Mouse (Mus musculus) ES-Bruce4 (cell line): ENCODE data around the gene Myb. TPM values are rescaled to one million over a fixed set of nuclear protein-coding genes. Genes with fewer than 3 reads are reported as not detected.

Experiments used
- H3K27ac ChIP-seq: 2 replicates; pipeline ENCODE4 v1.5.1; 2012; ENCODE audit warnings: low read length, inconsistent platforms; ENCODE audit not compliant: insufficient read depth
- H3K27me3 ChIP-seq: 2 replicates; pipeline ENCODE4 v1.6.1; 2012; ENCODE audit warnings: mild to moderate bottlenecking, low read length, inconsistent platforms; ENCODE audit not compliant: control insufficient read depth, poor library complexity, insufficient read depth, severe bottlenecking
- H3K36me3 ChIP-seq: 2 replicates; pipeline ENCODE4 v1.6.1; 2012; ENCODE audit warnings: inconsistent platforms, mild to moderate bottlenecking, low read length, moderate library complexity; ENCODE audit not compliant: control insufficient read depth, poor library complexity, insufficient read depth, severe bottlenecking
- H3K4me1 ChIP-seq: one replicate; pipeline ENCODE4 v1.8.1; 2011; ENCODE audit warnings: low read length; ENCODE audit not compliant: control insufficient read depth, insufficient read depth
- H3K4me3 ChIP-seq: 2 replicates; pipeline ENCODE4 v1.5.1; 2011; ENCODE audit warnings: low read depth, mild to moderate bottlenecking, low read length
- H3K9ac ChIP-seq: 2 replicates; pipeline ENCODE4 v1.6.1; 2012; ENCODE audit warnings: low read depth, mild to moderate bottlenecking, inconsistent platforms; ENCODE audit not compliant: poor library complexity, severe bottlenecking
- H3K9me3 ChIP-seq: replicated peaks from 2 replicates; pipeline ENCODE4 v1.6.1; 2012; ENCODE audit warnings: mild to moderate bottlenecking, low read length, inconsistent platforms; ENCODE audit not compliant: control insufficient read depth, poor library complexity, insufficient read depth, severe bottlenecking
- CTCF ChIP-seq: IDR thresholded peaks from one replicate; pipeline ENCODE4 v1.8.1; 2011; ENCODE audit warnings: low read depth, low read length
- EP300 ChIP-seq: IDR thresholded peaks from 2 replicates; pipeline ENCODE4 v1.6.1; 2011; ENCODE audit warnings: low read depth, low read length; ENCODE audit not compliant: insufficient read depth
- POLR2A ChIP-seq: IDR thresholded peaks from one replicate; pipeline ENCODE4 v1.8.1; 2011; ENCODE audit warnings: low read length; ENCODE audit not compliant: insufficient read depth
- polyA plus RNA-seq: library from polyadenylated mRNA; stranded (reverse); fragments of >200 nt; gene quantifications from 2 replicates; pipeline ENCODE4 v1.2.4, GENCODE M21; 2011; ENCODE audit warnings: low read depth; ENCODE audit not compliant: missing spikeins, insufficient read depth, insufficient read length

The Myb gene
- polyA plus RNA-seq, 1 experiment: 11.3 TPM

GRCm38 (mm10) chr10:21108796-21109195, 52.0 kb downstream of the Myb start:
- TF ChIP-seq EP300 (no peak), CTCF (no peak), POLR2A (no peak)
- Histone ChIP-seq H3K27me3 (no peaks in the 10 kb centered on the region), H3K27ac (no peak overlapping the region), H3K9ac (no peak overlapping the region), H3K4me3 (no peak overlapping the region), H3K4me1 (peaks cover 2% of the 10 kb centered on the region), H3K36me3 (no peaks in the 10 kb centered on the region), H3K9me3 (peaks cover 10% of the 10 kb centered on the region)

DNA sequence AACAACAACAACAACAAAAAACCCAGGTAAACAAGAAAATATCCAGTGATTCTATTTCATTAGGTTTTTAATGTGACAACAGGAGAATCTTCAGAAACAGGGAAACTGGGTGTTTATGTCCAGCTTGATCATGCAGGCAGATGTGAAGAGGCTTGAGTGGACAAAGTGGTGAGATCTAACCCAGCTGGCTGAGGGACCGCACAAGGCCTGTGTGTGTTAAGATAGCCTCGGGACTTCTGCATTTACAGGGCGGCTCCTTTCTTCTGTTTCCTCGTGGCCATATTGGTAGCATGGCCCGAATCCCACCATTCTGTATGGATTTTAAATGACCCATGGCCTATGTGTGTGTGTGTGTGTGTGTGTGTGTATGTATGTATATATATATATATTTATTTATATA, 52.6 kb downstream of the Myb start:
- Histone ChIP-seq H3K36me3 (no peaks in the 10 kb centered on the region), H3K4me1 (peaks cover 4% of the 10 kb centered on the region), H3K9ac (no peak overlapping the region), H3K27ac (no peak overlapping the region), H3K4me3 (no peak overlapping the region), H3K9me3 (peaks cover 10% of the 10 kb centered on the region), H3K27me3 (no peaks in the 10 kb centered on the region)
- no peak for TF ChIP-seq EP300
- no peak for TF ChIP-seq POLR2A
- TF ChIP-seq CTCF: no peak

DNA sequence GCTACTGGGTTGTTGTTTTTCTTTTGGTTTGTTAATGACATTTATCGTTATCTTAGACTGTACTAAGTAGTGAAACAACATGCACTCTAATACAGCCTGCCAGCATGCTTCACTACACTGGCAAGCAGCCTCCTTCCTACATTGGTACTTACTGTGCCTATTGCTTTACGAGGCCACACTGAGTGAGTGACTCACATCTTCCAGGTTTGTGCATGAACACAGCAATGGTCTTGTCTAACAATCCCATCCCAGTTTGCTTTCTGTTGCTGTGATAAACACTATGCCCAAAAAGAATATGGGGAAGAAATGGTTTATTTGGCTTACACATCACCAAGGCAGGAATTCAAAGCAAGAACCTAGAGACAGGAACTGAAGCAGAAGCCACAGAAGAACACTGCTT, 55.6 kb downstream of the Myb start:
- TF ChIP-seq CTCF (no peak), EP300 (no peak), POLR2A (no peak)
- no peak overlapping the region for H3K9ac ChIP-seq
- H3K36me3 ChIP-seq: no peaks in the 10 kb centered on the region
- no peak overlapping the region for H3K4me3 ChIP-seq
- H3K9me3 ChIP-seq: peaks cover 10% of the 10 kb centered on the region
- 0 out of 2 replicates have a peak overlapping the region, but pooled peaks have one; percentile 20 for H3K27ac ChIP-seq
- peaks cover 4% of the 10 kb centered on the region for H3K4me1 ChIP-seq
- no peaks in the 10 kb centered on the region for H3K27me3 ChIP-seq

DNA sequence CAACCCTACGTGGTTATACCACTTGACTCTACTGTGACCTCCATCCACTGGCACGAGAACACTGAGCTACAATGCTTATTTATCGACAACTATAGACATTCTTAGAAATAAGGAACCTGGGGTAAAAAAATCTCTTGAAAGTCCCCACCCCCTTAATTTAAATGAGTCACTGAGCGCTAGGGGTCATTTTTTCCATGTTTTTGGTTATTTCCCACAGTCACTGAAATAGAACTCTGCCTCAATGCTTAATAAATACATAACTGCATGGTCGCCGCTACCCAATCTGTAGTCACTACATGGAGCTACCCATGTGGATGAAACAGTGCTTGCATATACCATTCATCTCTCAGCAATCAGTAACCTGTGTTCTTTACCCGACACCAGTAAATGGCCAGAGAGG, 58.1 kb downstream of the Myb start:
- H3K27ac ChIP-seq: peak overlapping the region; percentile 98
- no peak for TF ChIP-seq CTCF
- no peak for TF ChIP-seq POLR2A
- TF ChIP-seq EP300: no peak
- no peaks in the 10 kb centered on the region for H3K36me3 ChIP-seq
- peaks cover 10% of the 10 kb centered on the region for H3K9me3 ChIP-seq
- H3K4me1 ChIP-seq: peaks cover 6% of the 10 kb centered on the region
- H3K4me3 ChIP-seq: no peak overlapping the region
- 0 out of 2 replicates have a peak overlapping the region, but pooled peaks have one; percentile 37 for H3K9ac ChIP-seq
- H3K27me3 ChIP-seq: no peaks in the 10 kb centered on the region

GRCm38 (mm10) chr10:21101948-21102347, 58.8 kb downstream of the Myb start:
- Histone ChIP-seq H3K9ac (no peak overlapping the region), H3K4me3 (no peak overlapping the region), H3K4me1 (peaks cover 6% of the 10 kb centered on the region), H3K36me3 (no peaks in the 10 kb centered on the region), H3K27me3 (no peaks in the 10 kb centered on the region), H3K9me3 (peaks cover 3% of the 10 kb centered on the region), H3K27ac (peak overlapping the region; percentile 98)
- TF ChIP-seq POLR2A (no peak), EP300 (peak; percentile 99), CTCF (no peak)

GRCm38 (mm10) chr10:21100646-21101249, 60.0 kb downstream of the Myb start:
- no peak overlapping the region for H3K4me3 ChIP-seq
- H3K36me3 ChIP-seq: no peaks in the 10 kb centered on the region
- peak overlapping the region; percentile 94 for H3K27ac ChIP-seq
- H3K4me1 ChIP-seq: peaks cover 6% of the 10 kb centered on the region
- no peaks in the 10 kb centered on the region for H3K9me3 ChIP-seq
- TF ChIP-seq CTCF: no peak
- peak; percentile 55; the same call in 1 of the 2 replicates for TF ChIP-seq EP300
- TF ChIP-seq POLR2A: no peak
- H3K9ac ChIP-seq: no peak overlapping the region; the same call in 1 of the 2 replicates
- H3K27me3 ChIP-seq: no peaks in the 10 kb centered on the region
